Mouse (Mus musculus) urinary bladder, adult 2 months (tissue): ENCODE measurements around the gene Lgr4. TPM values are rescaled to one million over a fixed set of nuclear protein-coding genes. Genes with fewer than 3 reads are reported as not detected.
"Not testable (repeated sequence)": the region's sequence is repeated elsewhere in the genome, so short reads cannot be mapped to it uniquely, and the experiment has no call there.

ENCODE experiments used
- DNase-seq: peaks from one replicate; pipeline ENCODE4 v3.0.0; 2022; ENCODE audit warnings: low spot score
- polyA plus RNA-seq: library from polyadenylated mRNA; depleted of rRNA; stranded (reverse); fragments of >200 nt; gene quantifications from 2 replicates; pipeline ENCODE4 v1.2.3, GENCODE M21; 2012; rRNA removed

Gene Lgr4
- 26.8 and 28.4 TPM in 2 replicates for polyA plus RNA-seq

- peak; percentile 99 for DNase-seq
Measured at GRCm38 (mm10) chr2:109917496-109918413, at the start of gene Lgr4. Lgr4 (plus strand) TSS chr2:109917647.

GRCm38 (mm10) chr2:109879429-109879828, 38.0 kb upstream of the Lgr4 start:
- DNase-seq: not testable (repeated sequence)

- no peak for DNase-seq
Measured at GRCm38 (mm10) chr2:109881111-109881510, 36.3 kb upstream of the Lgr4 start.

- no peak for DNase-seq
Measured at GRCm38 (mm10) chr2:109881625-109882024, 35.8 kb upstream of the Lgr4 start.

DNA sequence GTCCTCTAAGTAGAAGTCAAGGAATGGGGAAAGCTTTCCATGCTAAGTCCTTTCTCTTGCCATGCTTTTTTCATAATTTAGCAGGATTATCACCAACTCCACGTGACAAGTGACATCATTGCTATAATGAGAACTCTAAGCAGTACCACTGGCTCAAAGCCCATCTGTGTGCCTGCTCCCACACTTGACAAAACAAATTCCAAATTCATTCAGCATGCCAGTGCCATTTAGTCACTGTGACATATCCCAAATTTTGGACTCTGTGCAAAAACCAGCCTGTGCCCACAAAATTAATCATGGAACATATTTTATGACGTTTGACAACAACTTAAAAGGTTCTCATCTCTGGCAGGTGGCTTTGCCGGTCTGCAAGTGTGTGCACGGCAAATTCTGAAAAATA, 33.3 kb upstream of the Lgr4 start:
- no peak for DNase-seq

- no peak for DNase-seq
Measured at GRCm38 (mm10) chr2:109884507-109884906, 32.9 kb upstream of the Lgr4 start.

DNA sequence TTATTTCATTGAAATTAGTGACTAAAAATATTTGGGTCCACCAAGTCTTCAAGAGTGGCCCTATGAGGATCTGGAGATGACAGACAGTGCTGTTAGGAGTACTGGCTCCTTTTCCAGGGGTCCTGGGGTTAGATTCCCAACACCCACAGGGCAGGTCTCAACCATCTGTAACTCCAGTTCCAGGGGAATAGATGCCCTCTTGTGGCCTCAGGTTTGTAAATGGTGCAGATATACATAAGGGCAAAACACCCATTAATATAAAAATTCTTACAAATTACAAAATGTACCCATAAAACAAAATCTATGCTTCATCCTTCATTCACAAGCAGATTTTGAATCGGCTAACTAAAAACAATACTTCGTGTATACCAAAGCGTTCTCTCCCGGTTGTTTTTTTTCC, 27.4 kb upstream of the Lgr4 start:
- no peak for DNase-seq

DNA sequence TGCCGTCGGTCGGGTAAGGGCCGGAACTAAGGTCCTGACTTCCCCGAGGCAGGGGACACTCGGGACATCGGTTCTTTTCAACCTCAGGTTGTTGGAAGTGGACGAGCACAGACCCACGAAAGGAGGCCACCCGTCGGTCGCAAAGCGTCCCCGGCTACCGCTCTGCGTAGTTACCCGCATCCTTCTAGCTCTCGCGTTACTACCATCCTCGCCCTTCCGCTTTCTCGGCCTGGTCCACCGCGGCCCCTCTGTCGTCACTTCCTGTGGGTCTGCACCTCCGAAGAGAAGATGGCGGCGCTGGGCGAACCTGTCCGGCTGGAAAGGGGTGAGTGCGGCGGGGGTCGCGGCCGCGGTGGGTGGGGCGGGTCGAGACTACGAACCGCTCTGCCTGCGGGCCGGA, 26.9 kb upstream of the Lgr4 start, which contains the start of gene Lin7c:
TSS of gene Lin7c (plus strand) at position 257 of the 400 bp plus-strand sequence.
- DNase-seq: peak; percentile 89

- no peak for DNase-seq
Measured at GRCm38 (mm10) chr2:109891031-109891430, 26.4 kb upstream of the Lgr4 start.

GRCm38 (mm10) chr2:109891471-109891870, 26.0 kb upstream of the Lgr4 start:
- no peak for DNase-seq

DNA sequence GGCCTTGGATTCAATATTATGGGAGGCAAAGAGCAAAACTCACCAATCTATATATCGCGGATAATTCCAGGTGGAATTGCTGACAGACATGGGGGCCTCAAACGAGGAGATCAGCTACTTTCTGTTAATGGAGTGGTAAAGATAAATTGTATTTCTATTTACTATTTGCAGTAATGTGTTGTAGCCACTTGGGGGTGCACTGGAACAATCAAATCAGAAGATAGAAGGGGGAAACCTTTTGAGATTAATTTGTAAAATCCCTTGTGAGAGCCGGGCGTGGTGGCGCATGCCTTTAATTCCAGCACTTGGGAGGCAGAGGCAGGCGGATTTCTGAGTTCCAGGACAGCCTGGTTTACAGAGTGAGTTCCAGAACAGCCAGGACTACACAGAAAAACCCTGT, 21.1 kb upstream of the Lgr4 start:
- DNase-seq: no peak

- no peak for DNase-seq
Measured at GRCm38 (mm10) chr2:109902869-109903268, 14.6 kb upstream of the Lgr4 start.

- no peak for DNase-seq
Measured at GRCm38 (mm10) chr2:109904171-109904821, 13.2 kb upstream of the Lgr4 start.

DNA sequence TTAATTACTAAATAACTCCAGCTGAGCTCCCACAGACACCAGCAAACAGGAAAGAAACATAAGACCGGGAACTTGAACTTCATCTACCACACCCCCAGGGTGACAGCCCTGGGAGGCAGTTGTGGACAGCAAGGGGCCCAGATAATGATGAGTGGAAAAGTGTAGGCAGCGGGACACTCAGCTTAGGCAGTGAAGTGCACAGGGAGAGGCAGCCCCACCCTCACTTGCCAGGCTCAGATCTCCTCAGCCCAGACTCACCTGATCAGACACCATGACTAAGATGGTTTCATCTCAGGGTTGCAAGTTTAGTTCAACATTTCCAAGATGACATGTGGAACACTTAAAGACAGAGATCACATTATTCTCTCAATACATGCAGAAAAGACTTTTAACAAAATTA, 8.3 kb upstream of the Lgr4 start:
- no peak for DNase-seq

- DNase-seq: no peak
Measured at GRCm38 (mm10) chr2:109912216-109912615, 5.2 kb upstream of the Lgr4 start.

GRCm38 (mm10) chr2:109912766-109913165, 4.7 kb upstream of the Lgr4 start:
- DNase-seq: no peak

DNA sequence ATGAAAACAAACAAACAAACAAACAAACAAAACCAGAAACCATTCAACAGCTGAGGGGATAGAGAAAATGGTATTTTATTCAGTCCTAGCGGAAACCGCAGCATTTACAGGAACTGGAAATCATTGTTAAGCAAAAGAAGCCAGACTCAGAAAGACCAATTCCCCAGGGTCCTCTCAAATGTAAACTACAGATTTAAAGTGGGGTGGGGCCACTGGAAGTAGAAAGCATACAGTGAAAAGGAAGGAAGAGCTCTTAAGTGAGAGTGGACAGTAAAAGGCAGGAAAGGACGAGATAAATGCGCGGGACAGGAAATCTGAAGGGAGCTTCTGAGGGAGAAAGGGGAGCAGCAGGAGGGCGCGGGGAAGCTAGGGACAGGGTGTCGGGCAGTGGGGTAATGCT, 4.2 kb upstream of the Lgr4 start:
- no peak for DNase-seq

DNA sequence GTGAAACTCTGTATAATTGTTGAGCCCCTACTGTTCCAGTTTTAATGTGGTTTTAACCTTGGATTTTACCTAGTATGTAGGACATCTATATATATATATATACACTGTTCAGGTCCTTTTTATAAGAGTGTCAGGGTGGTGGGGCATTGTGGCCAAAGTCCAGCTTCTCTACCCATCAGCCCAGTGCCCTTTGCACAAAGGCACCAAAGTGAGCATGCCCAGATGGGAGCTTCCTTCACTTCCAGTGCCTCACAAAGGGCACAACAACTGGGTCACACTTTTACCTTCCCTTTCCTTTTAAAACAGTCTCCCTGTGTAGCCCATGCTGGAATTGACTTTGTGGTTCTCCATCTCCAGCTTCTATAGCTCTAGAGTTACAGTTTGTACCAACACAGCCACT, 2.8 kb upstream of the Lgr4 start:
- no peak for DNase-seq

GRCm38 (mm10) chr2:109916782-109917495, 508 bp upstream of the Lgr4 start:
- no peak for DNase-seq

GRCm38 (mm10) chr2:109918592-109919262, 1.3 kb downstream of the Lgr4 start:
- no peak for DNase-seq

GRCm38 (mm10) chr2:109920471-109920870, 3.0 kb downstream of the Lgr4 start:
- DNase-seq: no peak
